Mouse (Mus musculus) lung, postnatal 0 days (tissue): Measurements from ENCODE around the gene Gpr89.

ENCODE experiments used
- CTCF ChIP-seq: IDR thresholded peaks from 2 replicates; pipeline ENCODE4 v1.5.1; 2016; ENCODE audit warnings: antibody characterized with exemption, mild to moderate bottlenecking
- EP300 ChIP-seq: IDR thresholded peaks from 2 replicates; pipeline ENCODE4 v1.6.1; 2016; ENCODE audit warnings: antibody characterized with exemption, mild to moderate bottlenecking, control low read depth

GRCm38 (mm10) chr3:96852561-96852960, 52.6 kb downstream of the Gpr89 start:
- TF ChIP-seq CTCF (no peak), EP300 (no peak)
